Mouse (Mus musculus) bone marrow, adult 2 months (tissue): Measurements from ENCODE around the gene Gm29666.

ENCODE experiments used
- CTCF ChIP-seq: fragments of 200-500 bp; IDR thresholded peaks from 2 replicates; pipeline ENCODE4 v1.5.1; 2011; ENCODE audit warnings: low read length, control low read depth; ENCODE audit not compliant: control insufficient read depth, insufficient read depth
- POLR2A ChIP-seq: fragments of 200-500 bp; IDR thresholded peaks from 2 replicates; pipeline ENCODE4 v1.6.1; 2011; ENCODE audit warnings: low read depth, mild to moderate bottlenecking, control low read depth, low read length, borderline replicate concordance; ENCODE audit not compliant: control insufficient read depth

- TF ChIP-seq POLR2A (no peak), CTCF (no peak)
Measured at GRCm38 (mm10) chr15:84934901-84935300, 15.1 kb upstream of the Gm29666 start.
